Mouse (Mus musculus): ENCODE measurements around the gene Sntg2. TPM values are rescaled to one million over a fixed set of nuclear protein-coding genes. Genes with fewer than 3 reads are reported as not detected.

Gene Sntg2
- polyA plus RNA-seq (2017; shearing (Covaris generic)), result under 1 TPM in 1 of 2 experiments, not detected in 1; 0.38 TPM

DNA sequence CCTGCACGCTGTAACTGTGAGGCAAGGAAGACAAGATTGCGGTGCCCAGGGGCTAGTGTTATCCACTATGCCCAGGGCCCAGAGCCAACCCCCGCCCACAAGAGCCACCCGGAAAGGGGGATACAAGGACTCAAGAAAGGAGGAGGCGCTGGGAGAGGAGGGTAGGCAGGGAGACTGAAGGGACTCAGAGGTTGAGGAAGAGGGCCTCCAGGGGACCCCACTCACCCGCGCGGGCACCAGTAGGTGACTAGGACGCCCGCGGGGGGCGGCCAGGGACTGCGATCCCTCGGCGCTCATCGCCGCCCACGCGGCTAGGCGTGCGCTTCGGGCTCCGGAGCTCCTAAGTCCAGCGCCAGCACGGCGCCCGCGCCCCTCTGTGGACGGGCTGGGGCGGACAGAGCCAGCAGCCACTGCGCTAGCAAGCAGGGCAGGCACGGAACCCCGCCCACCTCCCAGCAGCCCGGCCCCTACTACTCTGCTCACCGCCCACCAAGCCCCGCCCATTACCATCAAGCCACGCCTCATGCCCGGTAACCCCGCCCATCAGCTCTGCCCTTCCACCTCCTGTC, at the start of gene Sntg2:
Gene Sntg2, minus strand, starts transcription at position 443 of the 569 bp plus-strand sequence.

DNA sequence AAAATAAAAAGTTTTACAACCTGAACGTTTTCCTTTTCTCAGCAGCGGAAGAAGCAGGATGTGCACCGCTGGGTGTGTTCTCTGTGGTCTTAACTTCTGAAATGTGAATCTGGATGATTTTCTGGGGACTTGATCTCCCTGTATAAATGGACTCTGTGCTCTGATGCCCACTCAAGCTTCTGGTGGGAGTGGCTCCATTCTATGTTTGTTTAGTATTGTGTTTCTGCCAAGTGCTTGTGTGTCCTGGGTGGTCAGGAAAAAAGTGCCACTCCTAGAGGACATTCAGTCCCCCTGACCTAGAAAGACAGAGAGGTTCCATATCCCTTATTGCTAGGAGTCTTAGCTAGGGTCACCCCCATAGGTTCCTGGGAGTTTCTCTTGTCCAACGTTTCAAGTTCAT, 240.7 kb downstream of the Sntg2 start, which contains the start of gene Tpo:
Gene Tpo, minus strand, starts transcription at position 101 of the 400 bp plus-strand sequence.

Other genes starting within 250 kb of the Sntg2 start
- gene Tpo, start 240.8 kb downstream of the Sntg2 start, polyA plus RNA-seq (2017; shearing (Covaris generic)), result under 1 TPM in 1 of 2 experiments, not detected in 1; 0.18 TPM
- 10 to 100 TPM; 22.2 to 27.6 TPM for gene Tmem18, start 211.1 kb upstream of the Sntg2 start, polyA plus RNA-seq (2017; shearing (Covaris generic))

Data from activated CD4-positive, CD25-positive, alpha-beta regulatory T cell (primary cell).